Mouse (Mus musculus): ENCODE measurements around the gene Clic5.

GRCm38 (mm10) chr17:44160449-44160848, 27.9 kb upstream of the Clic5 start:
- TF ChIP-seq TAL1 (IDR thresholded peaks at IDR 0.05; ENCODE audit: low read length) (no peak), GATA1 (IDR thresholded peaks at IDR 0.05; ENCODE audit: low read length) (no peak)

All from erythroblast, embryonic 14.5 days (primary cell).